Mouse (Mus musculus) left cerebral cortex, postnatal 10 days (tissue): Measurements from ENCODE around the gene Serpinb3d. TPM values are rescaled to one million over a fixed set of nuclear protein-coding genes. Genes with fewer than 3 reads are reported as not detected.
"Not testable (repeated sequence)": the region's sequence is repeated elsewhere in the genome, so short reads cannot be mapped to it uniquely, and the experiment has no call there.

Experiments
- DNase-seq, 2 experiments: peaks; one replicate each; pipeline ENCODE4 v3.0.0; 2021 to 2022; ENCODE audit warnings: low spot score in 2 of 2, mixed read lengths in 1 of 2; ENCODE audit errors: extremely low spot score in 1 of 2
- intact Hi-C: fragments of 180-260 bp; cut with DNase I; formaldehyde crosslinking; loops from one replicate; pipeline ENCODE4 v1.15.1; 2025
- total RNA-seq, 2 experiments: library from RNA; stranded (reverse); gene quantifications; 2 replicates each; pipeline ENCODE4 v1.2.3; 2021

Serpinb3d gene
- not detected for total RNA-seq

GRCm38 (mm10) chr1:107083406-107083805 is at the start of gene Serpinb3d:
Serpinb3d (minus strand) TSS chr1:107083506.
- intact Hi-C loops: no loop called here
- no peak for DNase-seq

GRCm38 (mm10) chr1:107127453-107127852 is 44.1 kb upstream of the Serpinb3d start:
- peak in 1 of 2 experiments; percentile 5 for DNase-seq
- intact Hi-C loops: loop anchor here (10.0 kb wide), 1 partner anchor 437 kb away; no protein-coding TSS in a partner anchor

GRCm38 (mm10) chr1:107098417-107098816 is 15.1 kb upstream of the Serpinb3d start:
- intact Hi-C loops: no loop called here
- no peak for DNase-seq

- no peak for DNase-seq
Observed at GRCm38 (mm10) chr1:107052203-107052602, 31.1 kb downstream of the Serpinb3d start, which contains the start of gene Serpinb3a. Serpinb3a (minus strand) TSS chr1:107052303.

GRCm38 (mm10) chr1:107034236-107034635 is 49.1 kb downstream of the Serpinb3d start:
- intact Hi-C loops: not testable (repeated sequence)
- DNase-seq: peak in 1 of 2 experiments; percentile 19

More at GRCm38 (mm10) chr1:107052203-107052602, 31.1 kb downstream of the Serpinb3d start, which contains the start of gene Serpinb3a:
- intact Hi-C loops: no loop called here

Other genes with a start within 250 kb of the Serpinb3d start
- gene Serpinb5, start 222.3 kb downstream of the Serpinb3d start, total RNA-seq: not detected
- gene Serpinb12, start 149.1 kb downstream of the Serpinb3d start, total RNA-seq: not detected
- not detected for gene Serpinb13, start 102.5 kb downstream of the Serpinb3d start, total RNA-seq
- not detected for gene Serpinb3a, start 31.2 kb downstream of the Serpinb3d start, total RNA-seq
- not detected for gene Serpinb3b, start 194.9 kb upstream of the Serpinb3d start, total RNA-seq
- gene Serpinb3c, start 194.9 kb upstream of the Serpinb3d start, total RNA-seq: not detected